Mouse (Mus musculus): ENCODE measurements around the gene Rabac1.

DNA sequence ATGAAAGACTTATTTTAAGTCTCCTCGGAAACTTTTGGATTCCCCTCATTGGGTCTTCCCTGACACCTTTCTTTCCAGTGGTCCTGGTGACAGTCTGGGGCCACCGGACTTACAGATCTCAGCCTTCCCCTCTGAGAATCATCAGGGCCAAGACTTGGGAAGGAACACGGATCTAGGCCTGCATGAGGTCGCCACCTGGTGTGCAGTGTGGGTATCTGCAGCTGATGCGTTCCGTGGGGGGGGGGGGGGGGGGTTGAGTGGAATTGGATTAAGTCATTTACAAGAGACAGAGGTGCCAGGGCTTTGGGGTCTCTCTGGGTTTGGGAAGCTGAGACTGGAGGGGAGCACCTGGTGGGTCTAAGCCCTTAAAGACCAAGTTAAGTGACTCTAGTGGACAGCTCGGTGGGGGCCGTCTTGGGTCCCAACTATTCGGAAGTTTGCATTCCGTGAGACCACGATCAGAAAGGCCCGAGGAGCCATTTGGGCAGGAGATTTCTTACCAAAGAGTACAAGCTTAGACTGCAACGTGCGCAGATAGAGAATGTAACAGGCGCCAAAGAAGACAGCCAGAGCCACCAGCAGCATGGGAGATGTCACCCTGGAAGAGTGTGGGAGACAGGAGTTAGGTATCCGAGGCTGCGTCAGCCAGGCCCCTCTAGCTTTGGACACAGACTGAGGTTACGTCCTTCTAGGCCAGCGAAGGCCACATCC, 1.1 kb downstream of the Rabac1 start:
- no peak for TF ChIP-seq EP300 (optimal IDR thresholded peaks at IDR 0.05)
- TF ChIP-seq CTCF (IDR thresholded peaks at IDR 0.05; ENCODE audit: low read depth) = peak; percentile 84
